ENCODE assay signal across 22 mouse cellular contexts in genomic region chr6:36605578-36606205, GRCm38 (mm10).
A peak's percentile ranks its signal among the peaks of the same experiment; 100 is the strongest.
DNase-seq lines count a peak whose midpoint lies in the region; ATAC-seq and TF ChIP-seq lines count a peak whose summit lies in the region.
"Had no signal": no experiment of that assay in that cellular context is flagged by ENCODE, and none has a peak within 500 bp of the region (broad histone marks: within the 10 kb centered on the region; RNA-seq: fewer than 3 reads in every experiment).

No protein-coding gene starts in this region.

- no peak overlapping the region for H3K9ac ChIP-seq in forebrain, embryonic 13.5 days
- no peak overlapping the region for H3K9ac ChIP-seq in forebrain, embryonic 11.5 days (ENCODE audit: low read length)
- H3K9ac ChIP-seq in liver, adult 2 months (ENCODE audit: low read depth, low read length) = no peak overlapping the region
- no peak overlapping the region for H3K9ac ChIP-seq in liver, postnatal 0 days (replicated peaks)
- H3K9ac ChIP-seq in forebrain, postnatal 0 days = no peak overlapping the region
- no peak overlapping the region for H3K9ac ChIP-seq in midbrain, postnatal 0 days (replicated peaks; ENCODE audit: low read length, poor library complexity, severe bottlenecking)
- H3K9ac ChIP-seq: limb, embryonic 12.5 days; liver, embryonic 15.5 days; neural tube, embryonic 12.5 days had no signal

- DNase-seq in forebrain, embryonic 11.5 days (ENCODE audit: low spot score) = no peak
- DNase-seq in liver, adult 2 months (ENCODE audit: extremely low read depth, low read depth, low spot score) = peak; percentile 57
- DNase-seq in liver, postnatal 0 days = no peak
- DNase-seq in forebrain, postnatal 0 days = peak; percentile 77
- DNase-seq in layer of hippocampus, postnatal 36 days = peak; percentile 37 to 58
- DNase-seq in midbrain, postnatal 0 days (ENCODE audit: low spot score) = no peak
- no peak for DNase-seq in neural tube, embryonic 10.5 days (ENCODE audit: extremely low spot score, low spot score)
- DNase-seq: adrenal gland, adult 8-10 months; cerebellum, adult 18-20 months; heart, adult 11 months; heart, postnatal 4 days; kidney, adult 11 months; kidney, postnatal 14 days; lung, postnatal 14 days; thymus, adult 18-20 months had no signal

- H3K9me3 ChIP-seq in forebrain, embryonic 13.5 days (replicated peaks) = no peaks in the 10 kb centered on the region
- H3K9me3 ChIP-seq in forebrain, embryonic 11.5 days (ENCODE audit: control insufficient read depth, low read length) = no peaks in the 10 kb centered on the region
- no peaks in the 10 kb centered on the region for H3K9me3 ChIP-seq in liver, postnatal 0 days (ENCODE audit: low read length)
- H3K9me3 ChIP-seq in forebrain, postnatal 0 days (ENCODE audit: low read length) = no peaks in the 10 kb centered on the region
- no peaks in the 10 kb centered on the region for H3K9me3 ChIP-seq in midbrain, postnatal 0 days (ENCODE audit: low read length)
- H3K9me3 ChIP-seq: limb, embryonic 12.5 days; liver, embryonic 15.5 days; megakaryocyte, embryonic 14.5 days; neural tube, embryonic 12.5 days had no signal

- no peak overlapping the region for H3K4me2 ChIP-seq in forebrain, embryonic 13.5 days
- no peak overlapping the region for H3K4me2 ChIP-seq in forebrain, embryonic 11.5 days (ENCODE audit: low read depth, low read length, severe bottlenecking)
- H3K4me2 ChIP-seq in liver, postnatal 0 days (ENCODE audit: low read depth, low read length) = no peak overlapping the region
- H3K4me2 ChIP-seq in forebrain, postnatal 0 days (ENCODE audit: low read depth) = no peak overlapping the region
- H3K4me2 ChIP-seq in midbrain, postnatal 0 days (ENCODE audit: low read depth, low read length, poor library complexity, severe bottlenecking) = no peak overlapping the region
- H3K4me2 ChIP-seq: limb, embryonic 12.5 days; liver, embryonic 15.5 days; neural tube, embryonic 12.5 days had no signal

- H3K36me3 ChIP-seq in forebrain, embryonic 13.5 days (ENCODE audit: poor library complexity, severe bottlenecking) = no peaks in the 10 kb centered on the region
- H3K36me3 ChIP-seq in forebrain, embryonic 11.5 days (ENCODE audit: control insufficient read depth, insufficient read depth, low read length) = no peaks in the 10 kb centered on the region
- no peaks in the 10 kb centered on the region for H3K36me3 ChIP-seq in liver, adult 2 months (ENCODE audit: control insufficient read depth, insufficient read depth, low read length)
- H3K36me3 ChIP-seq in liver, postnatal 0 days (replicated peaks; ENCODE audit: insufficient read depth, low read length) = no peaks in the 10 kb centered on the region
- H3K36me3 ChIP-seq in forebrain, postnatal 0 days (ENCODE audit: insufficient read depth) = no peaks in the 10 kb centered on the region
- H3K36me3 ChIP-seq in midbrain, postnatal 0 days (ENCODE audit: insufficient read depth, low read length) = no peaks in the 10 kb centered on the region
- H3K36me3 ChIP-seq: limb, embryonic 12.5 days; liver, embryonic 15.5 days; neural tube, embryonic 12.5 days had no signal

- peaks cover 7% of the 10 kb centered on the region; the same call in 1 of the 2 replicates for H3K4me1 ChIP-seq in forebrain, embryonic 13.5 days
- no peaks in the 10 kb centered on the region for H3K4me1 ChIP-seq in forebrain, embryonic 11.5 days (replicated peaks; ENCODE audit: control insufficient read depth, insufficient read depth, low read length)
- H3K4me1 ChIP-seq in liver, adult 2 months (ENCODE audit: control insufficient read depth, insufficient read depth, low read length) = no peaks in the 10 kb centered on the region
- H3K4me1 ChIP-seq in liver, postnatal 0 days (ENCODE audit: insufficient read depth) = no peaks in the 10 kb centered on the region
- H3K4me1 ChIP-seq in forebrain, postnatal 0 days (ENCODE audit: insufficient read depth) = no peaks in the 10 kb centered on the region; the same call in 1 of the 2 replicates
- no peaks in the 10 kb centered on the region for H3K4me1 ChIP-seq in midbrain, postnatal 0 days (ENCODE audit: insufficient read depth, low read length)
- H3K4me1 ChIP-seq: limb, embryonic 12.5 days; liver, embryonic 15.5 days; megakaryocyte, embryonic 14.5 days; neural tube, embryonic 12.5 days had no signal

- no peaks in the 10 kb centered on the region for H3K27me3 ChIP-seq in forebrain, embryonic 13.5 days
- no peaks in the 10 kb centered on the region for H3K27me3 ChIP-seq in forebrain, embryonic 11.5 days (ENCODE audit: control insufficient read depth, insufficient read depth, low read length)
- no peaks in the 10 kb centered on the region for H3K27me3 ChIP-seq in liver, adult 2 months (ENCODE audit: control insufficient read depth, insufficient read depth, low read length)
- no peaks in the 10 kb centered on the region for H3K27me3 ChIP-seq in liver, postnatal 0 days (ENCODE audit: insufficient read depth, low read length)
- no peaks in the 10 kb centered on the region for H3K27me3 ChIP-seq in forebrain, postnatal 0 days (ENCODE audit: insufficient read depth, low read length)
- H3K27me3 ChIP-seq in midbrain, postnatal 0 days (ENCODE audit: insufficient read depth, low read length) = no peaks in the 10 kb centered on the region
- H3K27me3 ChIP-seq: limb, embryonic 12.5 days; liver, embryonic 15.5 days; megakaryocyte, embryonic 14.5 days; neural tube, embryonic 12.5 days had no signal

- no peaks in the 10 kb centered on the region for H3K79me2 ChIP-seq in liver, adult 2 months (ENCODE audit: control insufficient read depth, insufficient read depth, low read length)

- peak; percentile 84; the same call in 1 of the 2 replicates for ATAC-seq in forebrain, embryonic 13.5 days
- ATAC-seq in forebrain, embryonic 11.5 days (replicated peaks; ENCODE audit: low FRiP score) = no peak
- ATAC-seq in liver, postnatal 0 days = no peak
- ATAC-seq in forebrain, postnatal 0 days = peak; percentile 91
- no peak for ATAC-seq in midbrain, postnatal 0 days (ENCODE audit: low FRiP score)
- ATAC-seq: hindbrain, embryonic 16.5 days; midbrain, embryonic 16.5 days had no signal

- TF ChIP-seq POLR2A in liver, adult 2 months (IDR thresholded peaks at IDR 0.05; ENCODE audit: extremely low read depth, insufficient read depth, low read length) = no peak

- 73% methylated on average over 4 of the region's 4 CpGs for WGBS in forebrain, embryonic 13.5 days
- WGBS in forebrain, embryonic 11.5 days = 78% methylated on average over 4 of the region's 4 CpGs
- 58% methylated on average over 4 of the region's 4 CpGs for WGBS in liver, adult 2 months
- 56% methylated on average over 4 of the region's 4 CpGs for WGBS in liver, postnatal 0 days (ENCODE audit: insufficient replicate concordance)
- 44% methylated on average over 4 of the region's 4 CpGs for WGBS in forebrain, postnatal 0 days
- WGBS in midbrain, postnatal 0 days = 60% methylated on average over 4 of the region's 4 CpGs

- TF ChIP-seq CTCF in liver, adult 2 months (IDR thresholded peaks at IDR 0.05; ENCODE audit: low read depth, low read length) = no peak
- no peak for TF ChIP-seq CTCF in liver, postnatal 0 days (IDR thresholded peaks at IDR 0.05; ENCODE audit: low read depth)
- no peak for TF ChIP-seq CTCF in forebrain, postnatal 0 days (IDR thresholded peaks at IDR 0.05; ENCODE audit: low read depth)
- TF ChIP-seq CTCF in midbrain, postnatal 0 days (IDR thresholded peaks at IDR 0.05) = no peak

- no peak for TF ChIP-seq EP300 in liver, postnatal 0 days (IDR thresholded peaks at IDR 0.05; ENCODE audit: low read depth)

- no peak overlapping the region for H3K4me3 ChIP-seq in forebrain, embryonic 13.5 days
- H3K4me3 ChIP-seq in forebrain, embryonic 11.5 days (ENCODE audit: low read depth, low read length) = no peak overlapping the region
- H3K4me3 ChIP-seq in liver, adult 2 months (ENCODE audit: insufficient read depth, low read depth, low read length) = no peak overlapping the region
- H3K4me3 ChIP-seq in liver, postnatal 0 days (ENCODE audit: low read depth, low read length) = no peak overlapping the region
- no peak overlapping the region for H3K4me3 ChIP-seq in forebrain, postnatal 0 days (ENCODE audit: low read depth, low read length)
- no peak overlapping the region for H3K4me3 ChIP-seq in midbrain, postnatal 0 days (ENCODE audit: low read depth, low read length)
- H3K4me3 ChIP-seq: limb, embryonic 12.5 days; liver, embryonic 15.5 days; megakaryocyte, embryonic 14.5 days; neural tube, embryonic 12.5 days had no signal

- no peak overlapping the region for H3K27ac ChIP-seq in forebrain, embryonic 13.5 days
- H3K27ac ChIP-seq in forebrain, embryonic 11.5 days (ENCODE audit: low read depth, low read length) = no peak overlapping the region
- H3K27ac ChIP-seq in liver, adult 2 months (replicated peaks; ENCODE audit: insufficient read depth, low read depth, low read length) = no peak overlapping the region
- H3K27ac ChIP-seq in liver, postnatal 0 days (ENCODE audit: low read depth) = no peak overlapping the region
- H3K27ac ChIP-seq in forebrain, postnatal 0 days (ENCODE audit: low read depth, low read length) = no peak overlapping the region
- H3K27ac ChIP-seq in midbrain, postnatal 0 days (ENCODE audit: low read depth, low read length) = no peak overlapping the region
- H3K27ac ChIP-seq: limb, embryonic 12.5 days; liver, embryonic 15.5 days; neural tube, embryonic 12.5 days had no signal

Comparison
In these comparisons a context has a peak if more than half of its experiments do, and no peak if none do; other contexts are left out.
1. ATAC-seq: peak in forebrain, embryonic 13.5 days (single experiment) and forebrain, postnatal 0 days (single experiment); none in forebrain, embryonic 11.5 days (single experiment), liver, postnatal 0 days (single experiment) and midbrain, postnatal 0 days (single experiment).
2. DNase-seq: peak in liver, adult 2 months (single experiment), forebrain, postnatal 0 days (single experiment) and layer of hippocampus, postnatal 36 days (2 of 2); none in forebrain, embryonic 11.5 days (single experiment), liver, postnatal 0 days (single experiment), midbrain, postnatal 0 days (single experiment) and neural tube, embryonic 10.5 days (single experiment).